Mouse (Mus musculus) MEL (cell line): ENCODE measurements around the gene Ppp2r1b. TPM values are rescaled to one million over a fixed set of nuclear protein-coding genes. Genes with fewer than 3 reads are reported as not detected.

ENCODE experiments used
- DNase-seq: peaks from one replicate; pipeline ENCODE4 v3.0.0; 2011; ENCODE audit warnings: low read depth, low spot score
- H3K27ac ChIP-seq: 2 replicates; pipeline ENCODE4 v1.5.1; 2012; ENCODE audit warnings: low read depth, mild to moderate bottlenecking, control low read depth, low read length, moderate library complexity; ENCODE audit not compliant: control insufficient read depth
- H3K27me3 ChIP-seq, 2 experiments: fragments of 150-350 bp in 1 of 2; sonication (generic) in 1 of 2; 2 replicates each; pipeline ENCODE4 v1.6.1; 2012; ENCODE audit warnings: low read length in 2 of 2, mild to moderate bottlenecking in 2 of 2, improper control_type of control experiment in 1 of 2, moderate library complexity in 1 of 2; ENCODE audit not compliant: insufficient read depth in 2 of 2, control insufficient read depth in 1 of 2
- H3K36me3 ChIP-seq, 2 experiments: 2 replicates each; pipeline ENCODE4 v1.6.1; 2012 to 2014; ENCODE audit warnings: low read length in 2 of 2, improper control_type of control experiment in 1 of 2, inconsistent platforms in 1 of 2, mild to moderate bottlenecking in 1 of 2; ENCODE audit not compliant: insufficient read depth in 2 of 2, control insufficient read depth in 1 of 2
- H3K4me1 ChIP-seq, 2 experiments: fragments of 150-350 bp in 1 of 2; sonication (generic) in 1 of 2; 2 replicates each; pipeline ENCODE4 v1.6.1; 2012; ENCODE audit warnings: low read length in 2 of 2, improper control_type of control experiment in 1 of 2, mild to moderate bottlenecking in 1 of 2; ENCODE audit not compliant: insufficient read depth in 2 of 2, control insufficient read depth in 1 of 2
- H3K4me3 ChIP-seq, 2 experiments: fragments of 150-350 bp in 1 of 2; sonication (generic) in 1 of 2; 2 replicates each; pipeline ENCODE4 v1.5.1; 2012; ENCODE audit warnings: low read depth in 2 of 2, low read length in 2 of 2, mild to moderate bottlenecking in 2 of 2, moderate library complexity in 2 of 2, control low read depth in 1 of 2, improper control_type of control experiment in 1 of 2; ENCODE audit not compliant: control insufficient read depth in 1 of 2, insufficient read depth in 1 of 2
- H3K79me2 ChIP-seq: 2 replicates; pipeline ENCODE4 v1.6.1; 2012; ENCODE audit warnings: mild to moderate bottlenecking, low read length, moderate library complexity; ENCODE audit not compliant: control insufficient read depth, poor library complexity, insufficient read depth
- H3K9ac ChIP-seq: 2 replicates; pipeline ENCODE4 v1.6.1; 2012; ENCODE audit warnings: low read depth, mild to moderate bottlenecking, control low read depth, low read length, moderate library complexity; ENCODE audit not compliant: control insufficient read depth, poor library complexity, severe bottlenecking
- H3K9me3 ChIP-seq: fragments of 150-350 bp; sonication (generic); replicated peaks from 2 replicates; pipeline ENCODE4 v1.6.1; 2012; ENCODE audit warnings: mild to moderate bottlenecking, low read length, improper control_type of control experiment, moderate library complexity; ENCODE audit not compliant: insufficient read depth
- CHD2 ChIP-seq: IDR thresholded peaks from 2 replicates; pipeline ENCODE4 v1.6.1; 2011; ENCODE audit warnings: low read length, improper control_type of control experiment
- E2F4 ChIP-seq: IDR thresholded peaks from 2 replicates; pipeline ENCODE4 v1.6.1; 2011; ENCODE audit warnings: low read depth, low read length, improper control_type of control experiment, borderline replicate concordance
- ELF1 ChIP-seq: IDR thresholded peaks from 2 replicates; pipeline ENCODE4 v1.6.1; 2014; ENCODE audit warnings: low read depth, mild to moderate bottlenecking, inconsistent platforms, low read length, improper control_type of control experiment, moderate library complexity
- EP300 ChIP-seq, 2 experiments: IDR thresholded peaks; 2 replicates each; pipeline ENCODE4 v1.6.1; 2011; ENCODE audit warnings: improper control_type of control experiment in 2 of 2, low read length in 2 of 2, low read depth in 1 of 2, mild to moderate bottlenecking in 1 of 2
- ETS1 ChIP-seq: IDR thresholded peaks from 2 replicates; pipeline ENCODE4 v1.6.1; 2012; ENCODE audit warnings: low read depth, mild to moderate bottlenecking, inconsistent platforms, low read length, improper control_type of control experiment, moderate library complexity
- GABPA ChIP-seq: IDR thresholded peaks from 2 replicates; pipeline ENCODE4 v1.6.1; 2012; ENCODE audit warnings: low read depth, mild to moderate bottlenecking, inconsistent platforms, low read length, improper control_type of control experiment, moderate library complexity
- GATA1 ChIP-seq: IDR thresholded peaks from 2 replicates; pipeline ENCODE4 v1.6.1; 2011; ENCODE audit warnings: low read depth, low read length, improper control_type of control experiment
- HCFC1 ChIP-seq: IDR thresholded peaks from 2 replicates; pipeline ENCODE4 v1.6.1; 2012; ENCODE audit warnings: low read depth, mild to moderate bottlenecking, inconsistent platforms, low read length, improper control_type of control experiment, moderate library complexity
- JUND ChIP-seq: IDR thresholded peaks from 2 replicates; pipeline ENCODE4 v1.6.1; 2011; ENCODE audit warnings: low read depth, mild to moderate bottlenecking, improper control_type of control experiment, low read length
- KAT2A ChIP-seq: conservative IDR thresholded peaks from 2 replicates; pipeline ENCODE4 v1.6.1; 2012; ENCODE audit warnings: low read depth, low read length, improper control_type of control experiment, inconsistent platforms
- MAZ ChIP-seq: IDR thresholded peaks from 2 replicates; pipeline ENCODE4 v1.6.1; 2012; ENCODE audit warnings: low read depth, mild to moderate bottlenecking, inconsistent platforms, low read length, improper control_type of control experiment
- MEF2A ChIP-seq: IDR thresholded peaks from 2 replicates; pipeline ENCODE4 v1.6.1; 2014; ENCODE audit warnings: low read depth, mild to moderate bottlenecking, inconsistent platforms, low read length, improper control_type of control experiment; ENCODE audit not compliant: poor library complexity, insufficient replicate concordance, severe bottlenecking; ENCODE audit errors: extremely low read depth
- MYB ChIP-seq: IDR thresholded peaks from 2 replicates; pipeline ENCODE4 v1.6.1; 2011; ENCODE audit warnings: mild to moderate bottlenecking, low read depth, low read length, improper control_type of control experiment
- MYC ChIP-seq: IDR thresholded peaks from 2 replicates; pipeline ENCODE4 v1.6.1; 2011; ENCODE audit warnings: low read depth, mild to moderate bottlenecking, low read length, improper control_type of control experiment, moderate library complexity
- NELFE ChIP-seq: IDR thresholded peaks from 2 replicates; pipeline ENCODE4 v1.6.1; 2011; ENCODE audit warnings: low read depth, low read length, improper control_type of control experiment
- POLR2AphosphoS2 ChIP-seq: IDR thresholded peaks from 2 replicates; pipeline ENCODE4 v1.6.1; 2011; ENCODE audit warnings: low read length, improper control_type of control experiment
- RAD21 ChIP-seq: IDR thresholded peaks from 2 replicates; pipeline ENCODE4 v1.6.1; 2011; ENCODE audit warnings: mild to moderate bottlenecking, low read depth, low read length, improper control_type of control experiment
- SMC3 ChIP-seq: IDR thresholded peaks from 2 replicates; pipeline ENCODE4 v1.6.1; 2011; ENCODE audit warnings: low read depth, low read length, improper control_type of control experiment
- TCF12 ChIP-seq: IDR thresholded peaks from 2 replicates; pipeline ENCODE4 v1.6.1; 2014; ENCODE audit warnings: low read depth, mild to moderate bottlenecking, inconsistent platforms, low read length, improper control_type of control experiment, moderate library complexity
- ZC3H11A ChIP-seq: IDR thresholded peaks from 2 replicates; pipeline ENCODE4 v1.6.1; 2012; ENCODE audit warnings: low read depth, mild to moderate bottlenecking, inconsistent platforms, low read length, improper control_type of control experiment
- ZKSCAN1 ChIP-seq: IDR thresholded peaks from 2 replicates; pipeline ENCODE4 v1.6.1; 2012; ENCODE audit warnings: low read depth, mild to moderate bottlenecking, inconsistent platforms, low read length, improper control_type of control experiment, moderate library complexity
- polyA plus RNA-seq, 2 experiments: library from polyadenylated mRNA; stranded (reverse) in 1 of 2; unstranded in 1 of 2; fragments of >175 nt in 1 of 2; fragments of >200 nt in 1 of 2; gene quantifications; 2 replicates each; pipeline versions ENCODE4 v1.2.1 to v1.2.4; 2012; ENCODE audit warnings: low replicate concordance in 2 of 2, low read depth in 1 of 2; ENCODE audit not compliant: insufficient read length in 2 of 2, insufficient read depth in 1 of 2, missing spikeins in 1 of 2
- total RNA-seq: library from RNA; depleted of rRNA; stranded (reverse); fragments of 300-350 nt; gene quantifications from 2 replicates; pipeline ENCODE4 v1.2.3, GENCODE M21; 2012

Gene Ppp2r1b
- total and polyA plus RNA-seq, 3 experiments: 67.6 to 101 TPM; not detected in 1

- Histone ChIP-seq H3K4me1 (no peaks in the 10 kb centered on the region), H3K79me2 (no peaks in the 10 kb centered on the region), H3K4me3 (no peak overlapping the region), H3K36me3 (no peaks in the 10 kb centered on the region), H3K27me3 (no peaks in the 10 kb centered on the region), H3K9ac (no peak overlapping the region), H3K27ac (no peak overlapping the region), H3K9me3 (no peaks in the 10 kb centered on the region)
- DNase-seq: no peak
- TF ChIP-seq HCFC1 (no peak), RAD21 (no peak), GATA1 (no peak), CHD2 (no peak), JUND (no peak), ZKSCAN1 (no peak), NELFE (no peak), KAT2A (no peak), EP300 (IDR thresholded peaks at IDR 0.05; ENCODE audit: low read depth in 1 of 2, low read length in 2 of 2) (no peak), TCF12 (no peak)
These were observed 11.3 kb upstream of the Ppp2r1b start for GRCm38 (mm10) chr9:50833786-50834185.

DNA sequence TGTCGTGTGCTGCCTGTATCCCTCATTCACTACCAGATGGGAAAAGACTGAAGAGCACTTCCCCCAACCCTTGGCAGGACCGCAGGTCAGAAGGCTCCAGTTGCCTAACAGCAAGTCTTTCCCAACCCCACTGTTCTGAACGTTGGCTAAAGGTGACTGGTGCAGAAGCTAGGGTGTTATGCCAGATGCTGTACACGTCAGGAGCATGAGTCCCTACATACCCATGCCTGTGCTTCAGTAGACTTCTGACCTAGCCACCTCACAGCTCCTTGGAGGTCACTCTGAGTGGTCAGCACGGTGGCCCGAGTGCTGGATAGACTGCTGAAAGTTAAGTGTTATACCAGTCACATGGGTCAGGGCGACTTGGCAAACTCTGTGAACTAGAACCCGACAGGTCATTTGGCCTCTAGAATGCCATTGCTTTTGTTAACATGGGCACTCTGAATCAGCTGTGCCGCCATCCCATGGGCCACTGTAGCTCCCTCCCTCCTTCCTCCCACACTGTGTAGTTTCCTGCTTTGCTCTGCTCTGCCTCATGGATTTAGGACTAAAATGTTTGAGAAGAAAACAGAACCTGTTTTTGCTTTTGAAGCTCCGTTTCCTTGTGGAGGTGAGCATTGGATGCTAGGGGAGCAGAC, 9.9 kb upstream of the Ppp2r1b start:
- peaks cover 0 to under 1% of the 10 kb centered on the region in 2 experiments; a peak in 1 of 4 replicates for H3K4me1 ChIP-seq
- H3K9ac ChIP-seq: no peak overlapping the region
- H3K4me3 ChIP-seq: no peak overlapping the region
- no peaks in the 10 kb centered on the region for H3K79me2 ChIP-seq
- H3K9me3 ChIP-seq: no peaks in the 10 kb centered on the region
- no peak overlapping the region for H3K27ac ChIP-seq
- no peaks in the 10 kb centered on the region for H3K36me3 ChIP-seq
- no peak for TF ChIP-seq E2F4
- TF ChIP-seq ZC3H11A: no peak
- TF ChIP-seq MYC: no peak
- no peak for TF ChIP-seq ETS1
- TF ChIP-seq MYB: no peak
- no peak for TF ChIP-seq POLR2AphosphoS2
- no peak for TF ChIP-seq MAZ
- TF ChIP-seq ELF1: no peak
- TF ChIP-seq GATA1: no peak
- TF ChIP-seq MEF2A: no peak
- no peak for TF ChIP-seq SMC3
- no peak for TF ChIP-seq GABPA
- no peaks in the 10 kb centered on the region for H3K27me3 ChIP-seq
- no peak for DNase-seq
